Mouse (Mus musculus): ENCODE data around the gene Dnajb4.

The Dnajb4 gene

DNA sequence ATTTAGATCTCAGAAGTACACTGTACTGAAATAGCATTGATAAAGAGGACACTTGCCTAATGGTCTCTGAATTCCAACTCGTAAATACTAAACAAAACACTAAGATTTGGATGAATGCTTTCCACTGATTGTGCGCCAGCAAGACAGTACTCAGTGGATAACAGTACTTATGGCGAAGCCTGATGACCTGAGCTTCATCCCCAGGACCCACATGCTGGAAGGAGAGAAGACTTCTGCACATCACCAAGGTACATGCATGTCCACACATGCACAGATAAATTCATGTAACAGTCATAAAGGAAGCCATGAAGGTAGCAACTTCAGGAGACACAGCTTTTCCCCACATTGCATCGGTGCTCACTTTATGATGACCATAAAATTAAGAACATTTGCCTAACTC lies 31.3 kb downstream of the Dnajb4 start:
- in situ Hi-C loops (cut with MboI, MseI), result no loop called here

GRCm38 (mm10) chr3:152172322-152172935 lies 37.7 kb downstream of the Dnajb4 start:
- in situ Hi-C loops (cut with MboI, MseI), result no loop called here

DNA sequence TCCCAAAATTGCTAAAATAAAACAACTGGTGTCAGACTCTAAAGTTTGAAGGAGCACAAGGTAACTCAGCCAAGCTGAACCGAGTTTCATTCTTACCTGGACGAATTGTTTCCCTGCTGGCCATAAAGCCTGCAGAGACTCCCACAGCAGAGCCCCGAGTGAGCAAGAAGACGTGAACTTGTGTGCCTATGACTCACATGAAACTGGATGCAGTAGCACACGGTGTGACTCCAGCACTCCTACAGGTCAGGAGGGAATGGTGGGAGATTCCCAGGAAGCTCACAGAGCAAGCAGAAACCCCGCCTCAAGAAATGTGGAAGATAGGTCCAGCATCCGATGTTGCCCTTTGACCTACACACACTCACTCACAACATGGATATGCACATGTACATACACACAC lies 38.2 kb downstream of the Dnajb4 start:
- in situ Hi-C loops (cut with MboI, MseI), result no loop called here

- in situ Hi-C loops (cut with MboI, MseI), result no loop called here
Measured at GRCm38 (mm10) chr3:152171236-152171635, 38.9 kb downstream of the Dnajb4 start.

- in situ Hi-C loops (cut with MboI, MseI), result no loop called here
Measured at GRCm38 (mm10) chr3:152170407-152170806, 39.7 kb downstream of the Dnajb4 start.

DNA sequence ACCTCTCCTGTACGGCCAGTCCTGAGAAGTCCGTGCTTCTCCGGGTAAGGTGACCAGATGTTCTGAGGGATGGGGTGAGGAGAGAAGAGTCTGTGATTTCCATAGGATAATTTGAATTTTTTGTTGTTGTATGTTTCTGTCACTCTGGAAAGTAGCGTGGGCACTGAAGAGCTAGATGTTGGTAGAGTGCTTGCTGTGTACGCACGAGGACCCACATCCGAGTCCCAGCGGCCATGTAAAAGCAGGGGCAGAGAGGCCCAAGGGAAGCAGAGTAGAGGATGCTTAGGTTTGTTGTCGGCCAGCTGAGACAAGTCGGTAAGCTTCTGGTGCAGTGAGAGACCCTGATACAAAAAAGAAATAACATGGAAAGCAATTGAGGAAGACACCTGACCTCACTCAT lies 42.1 kb downstream of the Dnajb4 start:
- in situ Hi-C loops (cut with MboI, MseI), result no loop called here

GRCm38 (mm10) chr3:152166699-152167451 lies 43.2 kb downstream of the Dnajb4 start:
- in situ Hi-C loops (cut with MboI, MseI), result no loop called here

- in situ Hi-C loops (cut with MboI, MseI), result no loop called here
Measured at GRCm38 (mm10) chr3:152166099-152166423, 44.0 kb downstream of the Dnajb4 start, which contains the start of gene Gipc2. Gipc2 (minus strand) TSS chr3:152166230.

- in situ Hi-C loops (cut with MboI, MseI), result no loop called here
Measured at GRCm38 (mm10) chr3:152165351-152166098, 44.6 kb downstream of the Dnajb4 start.

DNA sequence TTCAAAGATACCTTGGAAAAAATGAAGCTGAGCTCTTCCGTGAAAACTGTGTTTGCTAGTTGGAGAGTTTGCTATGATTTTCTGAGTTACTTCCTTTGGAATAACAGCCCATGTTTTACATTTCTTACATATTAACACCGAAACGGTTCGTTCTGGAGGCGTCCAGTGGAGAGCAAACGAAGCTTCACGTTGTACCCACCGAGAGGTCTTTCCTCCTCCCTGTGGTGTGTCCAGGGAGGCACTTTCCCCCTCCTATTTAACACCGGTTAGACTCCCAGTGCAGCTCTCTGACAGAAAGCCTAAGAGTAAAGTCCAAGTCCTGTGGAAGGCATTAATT lies 45.1 kb downstream of the Dnajb4 start:
- in situ Hi-C loops (cut with MboI, MseI), result no loop called here

GRCm38 (mm10) chr3:152163320-152163719 lies 46.8 kb downstream of the Dnajb4 start:
- in situ Hi-C loops (cut with MboI, MseI), result no loop called here

- in situ Hi-C loops (cut with MboI, MseI), result no loop called here
Measured at GRCm38 (mm10) chr3:152160607-152161006, 49.5 kb downstream of the Dnajb4 start.

GRCm38 (mm10) chr3:152159321-152159720 lies 50.8 kb downstream of the Dnajb4 start:
- in situ Hi-C loops (cut with MboI, MseI), result no loop called here

GRCm38 (mm10) chr3:152158344-152159291 lies 51.5 kb downstream of the Dnajb4 start:
- in situ Hi-C loops (cut with MboI, MseI), result no loop called here

- in situ Hi-C loops (cut with MboI, MseI), result no loop called here
Measured at GRCm38 (mm10) chr3:152156816-152157496, 53.1 kb downstream of the Dnajb4 start.

GRCm38 (mm10) chr3:152155296-152155948 lies 54.7 kb downstream of the Dnajb4 start:
- in situ Hi-C loops (cut with MboI, MseI), result no loop called here

DNA sequence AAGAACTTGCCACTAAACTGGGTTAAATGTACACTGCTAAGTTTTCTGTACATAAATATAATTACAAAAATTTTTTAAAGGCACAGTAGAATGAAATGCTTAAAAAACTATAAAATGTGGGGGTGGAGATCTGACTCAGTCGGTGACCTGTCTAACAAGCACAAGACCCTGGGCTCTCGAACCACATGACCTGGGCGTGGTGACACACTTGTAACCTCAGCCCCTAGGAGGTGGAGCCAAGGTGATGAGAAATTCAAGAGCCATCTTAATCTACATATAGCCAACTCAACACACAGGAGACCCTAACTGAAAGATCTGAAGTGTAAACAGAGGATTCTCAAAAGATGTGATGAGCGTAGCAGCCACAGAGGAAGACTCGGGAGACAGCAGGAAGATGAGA lies 56.0 kb downstream of the Dnajb4 start:
- in situ Hi-C loops (cut with MboI, MseI), result no loop called here

DNA sequence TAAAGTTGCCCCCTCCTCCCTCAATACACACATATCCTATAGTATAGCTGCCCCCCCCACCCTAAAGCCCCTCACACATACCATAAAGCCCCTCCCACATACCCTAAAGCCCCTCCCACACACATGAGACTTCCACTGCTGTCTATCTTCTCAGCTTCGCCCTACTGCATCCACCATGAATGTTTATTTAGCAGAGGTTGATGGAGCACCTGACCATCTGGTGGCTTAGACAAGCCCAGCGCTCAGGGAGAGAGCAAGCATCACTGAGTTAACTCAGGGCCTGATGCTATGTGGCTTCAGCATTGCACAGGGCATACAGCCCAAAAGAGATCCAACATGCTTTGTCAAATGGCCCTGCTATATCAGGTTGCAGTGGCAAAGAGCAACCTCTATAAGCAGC lies 57.0 kb downstream of the Dnajb4 start:
- in situ Hi-C loops (cut with MboI, MseI), result no loop called here

GRCm38 (mm10) chr3:152152483-152152804 lies 57.7 kb downstream of the Dnajb4 start:
- in situ Hi-C loops (cut with MboI, MseI), result no loop called here

- in situ Hi-C loops (cut with MboI, MseI), result no loop called here
Measured at GRCm38 (mm10) chr3:152151725-152152482, 58.2 kb downstream of the Dnajb4 start.
